Mouse (Mus musculus): ENCODE data around the gene Oaz2.
"Not testable (repeated sequence)": the region's sequence is repeated elsewhere in the genome, so short reads cannot be mapped to it uniquely, and the experiment has no call there.

Oaz2 gene

DNA sequence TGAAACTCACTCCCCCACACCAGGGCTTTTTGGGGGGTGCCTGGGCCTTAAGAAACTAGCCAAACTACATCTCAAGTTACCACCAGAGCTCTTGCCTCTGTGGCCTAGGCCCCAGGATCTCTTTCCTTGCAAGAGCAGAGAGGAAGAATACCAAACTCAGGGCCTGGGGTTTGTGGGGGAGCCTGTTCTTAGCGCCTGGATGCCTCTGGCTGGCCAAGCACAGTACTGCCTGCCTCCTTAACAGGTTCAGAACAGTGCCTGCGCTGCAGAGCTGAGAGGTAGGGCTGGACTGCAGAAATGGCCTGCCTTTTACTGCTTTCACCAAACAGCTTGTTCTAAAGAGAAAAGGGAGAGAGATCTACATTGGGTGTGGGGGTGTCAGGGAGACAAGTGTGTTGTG, 22.1 kb downstream of the Oaz2 start:
- not testable (repeated sequence) for DNase-seq (ENCODE audit: extremely low spot score, low read depth, low spot score)

- DNase-seq (ENCODE audit: extremely low spot score, low read depth, low spot score) = no peak
Observed at GRCm38 (mm10) chr9:65692466-65692865, 24.7 kb downstream of the Oaz2 start.

- DNase-seq (ENCODE audit: extremely low spot score, low read depth, low spot score) = no peak
Observed at GRCm38 (mm10) chr9:65692959-65693603, 25.3 kb downstream of the Oaz2 start.

DNA sequence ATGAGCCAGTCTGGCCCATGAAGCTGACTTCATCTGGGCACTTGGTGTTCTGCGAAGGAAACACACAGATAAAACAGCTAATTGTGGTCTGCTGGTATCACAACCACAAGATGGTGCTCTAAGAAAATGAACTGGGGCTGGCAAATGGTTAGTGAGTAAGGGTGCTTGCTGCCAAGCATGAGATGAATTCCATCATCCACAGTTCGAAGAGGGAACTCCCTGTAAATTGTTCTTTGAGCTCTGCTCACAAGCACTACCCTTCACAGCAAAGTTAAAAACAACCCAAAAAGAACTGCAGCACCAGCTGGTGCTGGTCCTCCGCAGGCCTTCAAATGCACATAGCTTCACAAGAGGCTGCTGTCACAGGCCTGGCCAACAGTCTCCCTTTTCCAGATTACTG, 27.8 kb downstream of the Oaz2 start:
- DNase-seq (ENCODE audit: extremely low spot score, low read depth, low spot score) = no peak

DNA sequence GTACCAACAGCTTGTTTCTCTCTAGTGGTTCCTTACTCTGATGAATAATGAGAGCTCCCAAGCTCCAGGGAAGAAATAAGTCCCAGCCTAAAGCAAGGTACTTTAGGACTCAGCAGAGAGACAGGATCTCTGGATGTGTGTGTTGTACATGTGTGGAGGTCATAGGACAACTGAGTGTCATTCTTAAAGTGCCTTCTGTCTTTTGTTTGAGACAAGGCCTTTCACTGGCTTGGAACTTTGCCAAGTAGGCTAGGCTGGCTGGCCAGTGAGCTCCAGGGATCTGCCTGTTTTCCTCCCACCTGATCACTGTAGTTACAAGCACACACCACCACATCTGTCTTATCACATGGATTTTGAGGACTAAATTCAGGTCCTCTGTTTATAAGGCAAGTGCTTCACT, 28.5 kb downstream of the Oaz2 start:
- DNase-seq (ENCODE audit: extremely low spot score, low read depth, low spot score) = no peak

DNA sequence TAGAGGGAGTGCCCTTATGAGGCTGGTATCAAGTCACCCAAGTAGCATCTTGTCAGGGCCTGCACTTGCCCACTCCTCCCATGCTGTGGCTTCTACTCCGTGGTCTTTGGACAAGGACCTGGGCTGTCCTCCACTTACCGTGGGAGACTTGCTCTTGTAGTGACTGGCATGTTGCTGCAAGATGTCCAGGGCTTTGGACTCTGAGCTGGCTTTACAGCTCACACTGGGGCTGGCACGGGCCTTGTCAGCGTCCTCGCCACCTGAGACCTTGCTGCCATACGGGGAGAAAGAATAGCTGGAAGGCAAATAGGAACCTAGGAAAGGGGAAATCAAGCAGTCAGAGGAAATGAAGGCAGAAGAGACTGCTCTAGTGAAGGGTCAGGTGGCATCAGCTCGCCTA, 29.6 kb downstream of the Oaz2 start:
- DNase-seq (ENCODE audit: extremely low spot score, low read depth, low spot score) = no peak

DNA sequence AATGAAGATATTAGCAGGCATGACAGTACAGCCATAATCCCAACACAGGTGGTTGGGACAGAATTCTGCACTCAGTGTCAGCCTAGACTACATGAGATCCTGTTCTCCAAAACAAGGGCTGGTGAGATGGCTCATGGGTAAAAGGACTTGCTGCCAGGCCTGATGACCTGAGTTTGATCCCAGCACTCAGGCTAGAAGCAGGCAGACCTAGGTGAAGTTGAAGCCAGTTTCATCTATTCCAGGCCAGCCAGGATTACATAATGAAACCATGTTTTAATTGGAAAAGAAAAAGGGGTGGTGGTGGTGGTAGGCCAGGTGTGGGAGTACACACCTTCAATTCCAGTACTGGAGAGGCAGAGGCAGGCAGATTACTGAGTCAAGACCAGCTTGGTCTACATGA, 30.2 kb downstream of the Oaz2 start:
- DNase-seq (ENCODE audit: extremely low spot score, low read depth, low spot score) = no peak

- no peak for DNase-seq (ENCODE audit: extremely low spot score, low read depth, low spot score)
Observed at GRCm38 (mm10) chr9:65700504-65700903, 32.7 kb downstream of the Oaz2 start.

GRCm38 (mm10) chr9:65702286-65702685, 34.5 kb downstream of the Oaz2 start:
- no peak for DNase-seq (ENCODE audit: extremely low spot score, low read depth, low spot score)

- DNase-seq (ENCODE audit: extremely low spot score, low read depth, low spot score) = no peak
Observed at GRCm38 (mm10) chr9:65703241-65703640, 35.4 kb downstream of the Oaz2 start.

DNA sequence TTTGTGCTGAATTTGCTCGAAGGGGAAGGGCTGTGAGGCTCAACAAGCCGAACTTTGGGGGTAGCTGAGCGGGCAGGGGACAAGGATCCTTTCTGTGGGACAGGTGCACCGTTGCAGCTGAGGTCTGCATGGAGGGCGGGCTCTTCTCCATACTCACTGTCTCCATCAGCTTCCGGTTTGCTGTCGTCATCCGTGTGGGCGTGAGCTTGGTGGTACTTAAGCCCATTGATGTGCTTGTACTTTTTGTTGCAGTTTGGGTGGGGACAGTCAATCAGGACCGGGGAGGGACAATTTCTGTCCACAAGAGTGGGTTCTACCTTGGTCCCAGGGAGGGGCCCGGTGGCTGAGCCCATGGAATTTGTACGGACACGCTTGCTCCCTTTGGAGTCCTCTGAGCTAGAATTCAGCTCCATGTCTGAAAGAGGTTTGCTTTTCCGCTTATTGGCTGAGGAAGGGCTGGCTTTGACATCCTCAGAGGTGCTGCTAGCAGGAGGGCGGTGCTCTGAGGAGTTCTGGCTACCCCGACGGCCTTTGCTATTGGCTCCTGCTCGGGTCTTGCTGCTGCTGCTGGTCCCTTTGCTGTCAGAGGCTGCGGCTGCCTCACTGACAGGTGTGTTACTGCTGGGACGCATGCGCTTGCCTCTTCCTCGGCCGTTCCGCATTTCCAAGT, 36.3 kb downstream of the Oaz2 start:
- DNase-seq (ENCODE audit: extremely low spot score, low read depth, low spot score) = no peak

DNA sequence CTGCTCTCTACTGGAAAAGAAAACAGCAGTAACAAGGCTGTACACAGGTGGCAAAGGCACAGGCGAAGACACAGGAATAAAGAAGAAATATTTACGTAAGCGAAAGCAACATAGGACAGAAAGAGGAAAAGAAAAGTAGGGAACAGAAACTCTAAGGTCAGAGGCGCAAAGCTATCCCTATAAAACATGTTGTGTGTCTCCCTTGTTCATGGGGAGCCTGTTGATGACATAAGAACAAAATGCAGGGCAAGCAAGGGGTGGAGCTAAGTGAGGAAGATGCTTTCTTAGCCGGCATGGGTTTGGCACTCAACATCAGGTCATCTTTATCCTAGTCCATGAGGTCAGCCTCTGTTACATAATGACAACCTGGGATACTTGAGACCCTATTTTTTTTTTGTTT, 50.4 kb downstream of the Oaz2 start:
- DNase-seq (ENCODE audit: extremely low spot score, low read depth, low spot score) = no peak

DNA sequence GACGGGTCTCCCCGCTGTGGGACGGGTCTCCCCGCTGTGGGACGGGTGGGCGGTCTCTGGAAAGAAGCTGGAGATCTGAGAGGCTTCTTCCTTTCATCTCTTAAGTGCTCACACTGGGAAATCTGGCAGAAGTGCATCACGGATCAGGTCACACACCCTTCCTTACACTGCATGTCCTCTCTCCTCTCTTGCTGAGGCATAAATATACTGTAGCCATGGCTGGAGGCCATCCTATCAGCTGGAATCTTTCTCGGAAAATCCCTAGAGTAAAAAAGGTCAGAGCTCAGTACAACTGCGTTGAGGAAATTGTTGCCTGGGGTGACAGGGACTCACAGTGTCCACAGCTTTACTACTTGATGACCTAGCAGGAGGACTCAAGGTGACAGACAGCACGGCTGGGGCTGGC, 53.4 kb downstream of the Oaz2 start:
- DNase-seq (ENCODE audit: extremely low spot score, low read depth, low spot score) = no peak

- no peak for DNase-seq (ENCODE audit: extremely low spot score, low read depth, low spot score)
Observed at GRCm38 (mm10) chr9:65724471-65725290, 56.9 kb downstream of the Oaz2 start.

- DNase-seq (ENCODE audit: extremely low spot score, low read depth, low spot score) = no peak
Observed at GRCm38 (mm10) chr9:65725291-65725622, 57.5 kb downstream of the Oaz2 start.

DNA sequence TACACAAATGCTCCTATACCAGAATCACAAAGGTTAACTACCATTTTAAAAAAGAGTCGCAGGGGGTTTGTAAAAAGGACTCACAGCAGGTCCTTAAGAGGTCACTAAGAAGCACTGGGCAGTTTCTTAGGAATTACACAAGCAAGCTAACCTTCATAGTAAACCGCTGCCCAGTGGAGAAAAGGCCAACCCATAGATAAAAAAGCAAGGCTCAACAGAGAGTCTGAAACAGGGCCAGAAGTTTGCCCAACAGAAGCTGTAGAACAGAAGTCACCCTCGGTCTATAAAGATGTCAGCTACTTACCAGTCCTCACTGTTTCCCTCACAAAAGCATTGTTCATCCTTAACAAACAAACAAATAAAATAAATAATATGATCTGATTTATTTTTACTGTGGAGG, 58.6 kb downstream of the Oaz2 start:
- no peak for DNase-seq (ENCODE audit: extremely low spot score, low read depth, low spot score)

DNA sequence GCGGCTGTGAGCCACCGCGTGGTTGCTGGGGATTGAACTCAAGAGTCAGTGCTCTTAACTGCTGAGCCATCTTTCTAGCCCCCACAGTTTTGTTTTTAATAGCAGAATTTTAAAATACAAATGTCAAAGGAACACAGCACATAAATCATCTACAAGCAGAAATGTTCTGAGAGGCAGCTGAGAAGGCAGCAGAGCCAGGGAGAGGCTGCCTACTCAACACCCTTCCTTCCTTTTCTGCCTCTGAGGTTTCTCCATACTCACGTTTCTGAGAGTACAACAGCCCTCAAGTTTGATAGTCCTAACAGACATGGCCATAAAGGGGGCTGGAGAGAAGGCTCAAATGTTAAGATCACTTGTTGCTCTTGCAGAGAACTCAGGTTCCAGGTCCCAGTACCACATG, 59.7 kb downstream of the Oaz2 start:
- no peak for DNase-seq (ENCODE audit: extremely low spot score, low read depth, low spot score)

DNA sequence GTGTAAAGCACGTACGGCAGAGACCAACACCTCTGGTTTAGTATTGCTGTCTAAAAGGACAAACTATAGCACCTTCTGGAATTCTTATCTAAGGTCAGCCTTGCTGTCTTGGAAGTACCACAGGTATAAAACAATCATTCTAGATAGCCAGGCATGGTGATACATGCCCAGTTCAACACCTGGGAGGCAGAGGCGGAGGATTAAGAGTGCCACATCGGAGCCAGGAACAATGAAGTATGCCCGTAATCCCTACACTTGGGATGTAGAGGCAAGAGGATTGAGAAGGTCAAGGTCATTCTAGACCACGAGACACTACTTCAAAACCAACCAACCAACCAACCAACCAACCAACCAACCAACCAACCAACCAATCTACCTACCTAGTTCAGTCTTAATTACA, 60.8 kb downstream of the Oaz2 start:
- DNase-seq (ENCODE audit: extremely low spot score, low read depth, low spot score) = no peak

GRCm38 (mm10) chr9:65734931-65735330, 67.1 kb downstream of the Oaz2 start:
- no peak for DNase-seq (ENCODE audit: extremely low spot score, low read depth, low spot score)

All from hindlimb bud, embryonic 11.5 days (tissue).